Mouse (Mus musculus) E14TG2a.4 (cell line): ENCODE results near the gene Plekhg1.

Source experiments
- H3K27me3 ChIP-seq: 2 replicates; pipeline ENCODE4 v1.6.1; 2014; ENCODE audit warnings: low read length, control low read depth; ENCODE audit not compliant: insufficient read depth
- H3K36me3 ChIP-seq: 2 replicates; pipeline ENCODE4 v1.6.1; 2014; ENCODE audit warnings: low read length, control low read depth; ENCODE audit not compliant: insufficient read depth
- H3K4me1 ChIP-seq: replicated peaks from 2 replicates; pipeline ENCODE4 v1.6.1; 2014; ENCODE audit warnings: low read depth, low read length, control low read depth
- H3K4me3 ChIP-seq: replicated peaks from 2 replicates; pipeline ENCODE4 v1.5.1; 2014; ENCODE audit warnings: mild to moderate bottlenecking, low read length
- H3K9me3 ChIP-seq: 2 replicates; pipeline ENCODE4 v1.6.1; 2014; ENCODE audit warnings: low read length, control low read depth
- CTCF ChIP-seq: conservative IDR thresholded peaks from 2 replicates; pipeline ENCODE4 v1.5.1; 2014; ENCODE audit warnings: low read length
- NANOG ChIP-seq: IDR thresholded peaks from 2 replicates; pipeline ENCODE4 v1.6.1; 2014; ENCODE audit warnings: borderline replicate concordance, low read length, mixed read lengths
- POU5F1 ChIP-seq: IDR thresholded peaks from 2 replicates; pipeline ENCODE4 v1.6.1; 2014; ENCODE audit warnings: low read length, borderline replicate concordance

Plekhg1 gene

DNA sequence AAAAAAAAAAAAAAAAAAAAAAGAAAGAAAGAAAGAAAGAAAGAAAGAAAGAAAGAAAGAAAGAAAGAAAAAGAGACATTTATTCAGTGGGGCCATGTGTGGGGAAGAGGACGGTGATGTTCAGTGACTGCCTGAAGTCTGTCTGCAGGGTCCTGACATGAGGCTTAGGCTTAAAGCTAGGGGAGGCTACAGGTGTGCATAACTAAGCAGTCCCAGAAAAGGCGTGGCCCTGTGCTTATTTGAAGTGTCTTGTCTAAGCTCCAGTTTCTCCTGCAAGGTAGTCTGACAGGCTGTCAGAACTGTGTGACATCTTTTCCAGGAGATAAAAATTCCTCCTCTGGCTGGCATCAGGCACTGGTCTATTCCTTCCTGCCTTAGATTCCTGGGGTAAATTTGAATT lies 37.6 kb upstream of the Plekhg1 start:
- no peaks in the 10 kb centered on the region for H3K4me1 ChIP-seq
- no peak overlapping the region for H3K4me3 ChIP-seq
- H3K9me3 ChIP-seq = no peaks in the 10 kb centered on the region
- no peaks in the 10 kb centered on the region for H3K36me3 ChIP-seq
- H3K27me3 ChIP-seq = no peaks in the 10 kb centered on the region
- TF ChIP-seq CTCF (no peak), POU5F1 (no peak), NANOG (no peak)

DNA sequence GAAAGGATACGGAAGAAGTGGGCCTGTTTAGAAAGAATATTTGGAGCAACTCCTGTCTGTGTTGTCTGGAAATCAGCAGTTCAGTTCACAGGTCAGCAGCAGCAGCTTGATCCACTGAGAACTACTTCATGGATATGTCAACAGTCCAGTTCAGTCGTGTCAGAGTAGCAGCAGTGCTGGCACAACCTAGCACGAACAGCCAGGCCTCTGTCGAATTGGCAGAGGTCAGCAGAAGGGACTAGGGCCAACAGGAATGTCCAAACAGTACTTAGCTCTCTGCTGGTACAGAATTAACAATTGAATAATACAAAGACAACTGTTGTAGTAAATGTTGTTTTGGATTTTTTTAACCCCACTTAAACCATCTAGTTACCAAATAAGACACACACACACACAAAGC lies 33.9 kb upstream of the Plekhg1 start:
- no peak overlapping the region for H3K4me3 ChIP-seq
- H3K4me1 ChIP-seq = no peaks in the 10 kb centered on the region
- TF ChIP-seq NANOG (no peak), POU5F1 (no peak), CTCF (no peak)
- no peaks in the 10 kb centered on the region for H3K9me3 ChIP-seq
- H3K36me3 ChIP-seq = no peaks in the 10 kb centered on the region
- H3K27me3 ChIP-seq = no peaks in the 10 kb centered on the region

DNA sequence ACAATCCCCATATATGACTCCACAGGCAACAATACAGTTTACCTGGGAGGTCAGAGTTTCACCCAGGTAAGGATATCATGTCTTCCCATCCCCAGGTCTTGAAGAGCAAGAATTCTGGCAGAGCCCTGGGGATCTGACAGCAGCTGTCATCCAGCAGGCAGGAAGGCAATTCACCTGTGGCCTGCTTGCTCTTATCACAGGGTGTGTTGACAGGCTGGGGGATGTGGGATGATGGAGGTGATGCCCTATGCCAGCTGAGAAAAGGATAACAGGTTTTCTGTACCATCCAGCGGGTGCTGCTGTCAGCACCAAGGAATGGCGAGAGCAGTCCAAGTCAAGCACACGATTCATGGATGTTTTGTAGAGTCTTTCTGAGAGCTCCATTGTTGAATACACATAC lies 30.1 kb upstream of the Plekhg1 start:
- H3K36me3 ChIP-seq = no peaks in the 10 kb centered on the region
- H3K27me3 ChIP-seq = no peaks in the 10 kb centered on the region
- no peak overlapping the region for H3K4me3 ChIP-seq
- TF ChIP-seq NANOG (no peak), CTCF (no peak), POU5F1 (no peak)
- H3K4me1 ChIP-seq = no peaks in the 10 kb centered on the region
- H3K9me3 ChIP-seq = no peaks in the 10 kb centered on the region

DNA sequence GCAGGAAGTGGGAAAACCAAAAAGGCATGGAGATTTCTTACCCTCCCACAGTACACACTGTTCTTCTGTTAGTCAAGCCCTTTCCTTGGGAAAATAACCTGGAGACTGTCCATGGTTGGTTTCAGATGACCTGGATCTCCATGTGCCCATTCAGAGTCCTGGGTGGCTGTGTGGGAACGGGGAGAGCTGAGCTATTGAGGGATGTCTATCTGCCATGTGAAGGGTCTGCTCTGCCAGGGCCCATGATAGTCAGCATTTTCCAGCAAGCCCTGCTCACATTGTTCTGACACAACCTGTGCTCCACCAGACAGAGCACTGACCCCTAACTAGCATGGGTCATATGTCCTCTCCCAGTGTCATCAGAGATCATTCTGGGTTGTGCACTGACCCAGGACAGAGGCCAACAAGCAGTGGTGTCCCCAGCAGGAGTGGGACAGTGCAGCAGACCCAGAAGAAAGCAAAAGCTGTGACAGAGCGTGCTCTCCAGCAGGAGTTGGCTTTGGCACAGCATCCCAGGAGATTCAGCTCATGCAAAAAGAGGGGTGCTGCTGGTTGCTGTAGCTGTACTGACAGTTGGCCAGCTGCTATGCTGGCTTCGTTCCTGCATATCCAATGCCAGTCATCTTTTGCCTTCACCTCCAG lies 24.7 kb upstream of the Plekhg1 start:
- H3K9me3 ChIP-seq = peaks cover 3% of the 10 kb centered on the region; the same call in 1 of the 2 replicates
- TF ChIP-seq CTCF (no peak), NANOG (no peak), POU5F1 (no peak)
- no peaks in the 10 kb centered on the region for H3K4me1 ChIP-seq
- H3K4me3 ChIP-seq = no peak overlapping the region
- no peaks in the 10 kb centered on the region for H3K36me3 ChIP-seq
- no peaks in the 10 kb centered on the region for H3K27me3 ChIP-seq

DNA sequence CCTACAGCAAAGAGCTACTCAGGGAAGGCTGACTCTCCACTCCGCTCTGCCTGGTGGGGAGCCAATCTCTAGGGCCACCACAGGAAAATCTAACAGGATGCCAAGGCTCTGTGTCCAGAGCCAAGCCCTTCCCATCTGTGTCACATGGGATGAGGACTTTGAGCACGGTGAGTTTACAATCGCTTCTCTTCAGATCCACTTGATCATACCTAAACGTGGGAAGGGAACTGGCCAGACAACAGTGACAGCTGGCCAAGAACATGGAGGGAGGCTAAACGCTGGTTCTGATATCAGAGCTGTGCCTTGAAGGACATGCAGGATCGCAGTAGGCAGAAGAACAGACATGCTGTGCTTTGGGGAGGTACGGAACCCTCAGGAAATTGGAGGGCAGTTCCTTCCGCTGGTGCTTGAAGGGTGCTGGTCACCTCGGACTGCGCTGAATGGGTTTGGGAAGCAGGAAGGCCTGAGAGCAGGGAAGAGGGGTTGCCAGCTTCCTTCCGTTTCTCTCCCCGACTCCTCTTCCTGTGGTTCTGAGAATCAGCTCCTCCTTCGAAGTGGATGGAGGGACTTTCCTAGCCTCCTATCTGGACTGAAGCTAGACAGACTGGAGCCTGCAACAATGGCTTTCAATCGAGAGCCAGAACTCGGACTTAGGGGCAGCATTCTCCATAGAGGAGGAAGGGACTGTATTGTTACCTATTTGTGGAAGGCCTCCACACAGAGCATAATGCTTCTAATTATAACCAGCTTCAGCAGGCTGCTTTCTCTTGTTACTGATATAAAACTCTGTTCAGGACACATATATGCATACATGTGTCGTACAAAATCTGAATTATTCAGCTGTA lies 21.9 kb upstream of the Plekhg1 start:
- TF ChIP-seq POU5F1 = no peak
- no peak for TF ChIP-seq CTCF
- TF ChIP-seq NANOG = no peak
- H3K9me3 ChIP-seq = peaks cover 28% of the 10 kb centered on the region
- H3K36me3 ChIP-seq = no peaks in the 10 kb centered on the region
- H3K4me3 ChIP-seq = no peak overlapping the region
- no peaks in the 10 kb centered on the region for H3K27me3 ChIP-seq
- no peaks in the 10 kb centered on the region for H3K4me1 ChIP-seq

DNA sequence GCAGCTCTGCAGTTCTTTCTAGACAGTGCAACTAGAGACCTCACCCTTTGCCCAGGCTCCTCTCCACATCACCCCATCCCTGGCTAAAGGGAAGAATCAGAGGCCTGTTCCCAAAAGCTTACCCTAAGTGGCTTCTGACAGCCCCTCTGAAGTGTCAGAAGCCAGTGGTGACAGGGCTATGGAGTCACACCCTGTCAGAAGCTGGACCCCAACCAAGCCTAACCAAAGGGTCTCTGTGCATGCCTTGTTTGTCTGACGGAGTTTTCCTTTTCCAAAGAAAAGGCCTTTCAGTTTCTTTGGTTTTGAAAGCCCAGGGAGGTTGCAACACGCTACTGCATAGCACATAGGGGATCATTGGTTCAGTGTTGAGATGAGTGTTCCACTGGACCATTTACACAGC lies 19.9 kb upstream of the Plekhg1 start:
- no peak for TF ChIP-seq POU5F1
- no peak for TF ChIP-seq CTCF
- TF ChIP-seq NANOG = no peak
- Histone ChIP-seq H3K9me3 (peaks cover 49% of the 10 kb centered on the region), H3K4me1 (no peaks in the 10 kb centered on the region), H3K4me3 (no peak overlapping the region), H3K27me3 (no peaks in the 10 kb centered on the region), H3K36me3 (no peaks in the 10 kb centered on the region)

DNA sequence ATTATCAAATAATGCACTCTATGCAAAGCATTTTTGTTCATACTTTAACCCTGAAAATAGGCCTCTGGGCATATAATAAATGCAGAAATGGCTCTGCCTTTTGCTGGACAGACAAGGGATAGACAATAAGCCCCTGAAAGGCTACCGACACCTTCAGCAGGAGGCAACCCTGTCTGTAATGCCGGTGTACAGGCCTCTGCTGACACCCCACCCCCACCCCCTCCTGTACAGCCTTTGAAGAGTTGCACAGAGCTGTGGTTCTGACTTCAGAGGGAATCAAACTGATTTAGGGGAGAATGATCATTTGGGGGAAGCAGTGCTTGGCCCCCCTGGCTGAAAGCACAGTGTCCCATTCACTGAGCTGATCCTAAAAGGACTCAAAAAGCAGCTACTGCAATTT lies 17.8 kb upstream of the Plekhg1 start:
- Histone ChIP-seq H3K9me3 (peaks cover 67% of the 10 kb centered on the region), H3K4me3 (no peak overlapping the region), H3K27me3 (no peaks in the 10 kb centered on the region), H3K4me1 (no peaks in the 10 kb centered on the region), H3K36me3 (no peaks in the 10 kb centered on the region)
- TF ChIP-seq POU5F1 = no peak
- no peak for TF ChIP-seq NANOG
- TF ChIP-seq CTCF = no peak

DNA sequence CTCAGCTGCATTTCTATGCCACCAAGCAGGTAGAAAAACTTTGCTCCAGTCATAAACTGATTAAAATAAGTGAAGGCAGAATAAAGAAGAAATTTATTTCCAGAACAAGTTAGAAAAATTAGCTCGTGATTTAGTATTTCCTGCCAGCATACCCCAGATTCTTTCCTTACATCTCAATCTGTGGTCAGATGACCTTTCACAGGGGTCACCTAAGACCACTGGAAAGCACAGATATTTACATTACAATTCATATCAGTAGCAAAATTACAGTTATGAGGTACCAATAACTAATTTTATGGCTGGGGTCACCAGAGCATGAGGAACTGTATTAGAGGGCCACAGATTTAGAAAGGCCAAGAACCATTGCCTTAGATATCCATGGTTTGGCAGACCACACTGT lies 15.5 kb upstream of the Plekhg1 start:
- H3K36me3 ChIP-seq = no peaks in the 10 kb centered on the region
- H3K4me3 ChIP-seq = no peak overlapping the region
- H3K9me3 ChIP-seq = peaks cover 89% of the 10 kb centered on the region
- no peaks in the 10 kb centered on the region for H3K27me3 ChIP-seq
- TF ChIP-seq NANOG (no peak), POU5F1 (no peak), CTCF (no peak)
- H3K4me1 ChIP-seq = 0 out of 2 replicates have a peak, but pooled peaks cover 2% of the 10 kb centered on the region

DNA sequence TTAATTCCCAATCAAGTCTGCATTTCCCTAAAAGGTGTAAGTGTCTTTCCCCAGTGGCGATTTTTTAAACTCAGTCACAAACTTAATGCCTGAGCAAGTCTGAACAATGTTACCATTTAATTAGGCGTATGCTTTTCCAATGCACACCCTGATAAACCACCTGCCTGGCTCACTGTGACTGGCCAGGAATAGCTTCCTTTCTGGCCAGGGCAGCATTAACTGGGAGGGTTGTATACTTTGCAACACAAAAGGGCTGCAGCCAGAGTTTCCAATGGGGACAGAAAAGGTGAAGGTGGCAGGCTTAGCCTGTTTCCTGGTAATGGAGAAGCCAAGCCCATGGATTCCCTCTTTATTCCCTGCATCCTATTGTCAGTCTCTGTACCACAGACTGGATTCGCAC lies 10.5 kb upstream of the Plekhg1 start:
- TF ChIP-seq NANOG (no peak), POU5F1 (no peak), CTCF (no peak)
- H3K36me3 ChIP-seq = no peaks in the 10 kb centered on the region
- H3K4me3 ChIP-seq = no peak overlapping the region
- H3K9me3 ChIP-seq = peaks cover 48% of the 10 kb centered on the region
- 0 out of 2 replicates have a peak, but pooled peaks cover 11% of the 10 kb centered on the region for H3K4me1 ChIP-seq
- H3K27me3 ChIP-seq = no peaks in the 10 kb centered on the region
